Mouse (Mus musculus): Measurements from ENCODE around the gene Stt3b.

DNA sequence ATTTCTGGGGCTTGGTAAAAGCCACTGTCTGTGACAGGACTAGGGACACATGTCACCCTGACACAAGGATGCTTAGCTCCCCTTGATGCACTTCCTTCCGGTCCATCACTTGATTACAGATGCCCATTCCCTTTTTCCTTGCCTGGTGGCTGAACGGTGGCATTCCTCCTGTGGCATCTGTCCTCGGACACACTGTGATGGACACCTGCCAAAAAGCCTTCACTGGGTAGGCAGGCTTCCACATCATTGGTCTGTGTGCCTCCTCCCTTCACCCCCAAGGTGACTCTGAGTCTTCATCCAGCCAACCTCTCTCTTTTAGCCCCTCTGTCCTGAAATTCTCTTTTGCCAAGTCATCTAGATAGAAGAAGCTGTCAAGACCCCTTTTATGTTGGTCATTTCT lies 78.7 kb downstream of the Stt3b start:
- TF ChIP-seq CTCF (IDR thresholded peaks at IDR 0.05; ENCODE audit: low read depth, low read length) (no peak), POLR2A (IDR thresholded peaks at IDR 0.05; ENCODE audit: borderline replicate concordance, low read depth, low read length) (no peak)

Data from bone marrow macrophage, adult 2 months (primary cell).